Comparison of ENCODE assay signal across 16 mouse cellular contexts in genomic region chr1:56982631-56983030, GRCm38 (mm10).
"Had no signal": no experiment of that assay in that cellular context is flagged by ENCODE, and none has a peak within 500 bp of the region (broad histone marks: within the 10 kb centered on the region; RNA-seq: fewer than 3 reads in every experiment).

No protein-coding gene starts in this region.

- H3K27ac ChIP-seq: kidney, embryonic 15.5 days; layer of hippocampus, adult 2 months; liver, embryonic 13.5 days; neural tube, embryonic 13.5 days; stomach, postnatal 0 days had no signal

- H3K4me3 ChIP-seq: kidney, embryonic 15.5 days; layer of hippocampus, adult 2 months; liver, embryonic 13.5 days; neural tube, embryonic 13.5 days had no signal

- H3K36me3 ChIP-seq: kidney, embryonic 15.5 days; liver, embryonic 13.5 days; neural tube, embryonic 13.5 days had no signal

- DNase-seq: kidney, adult 11 months; kidney, postnatal 14 days; kidney, postnatal 4 days; layer of hippocampus, adult 9-11 months; liver, embryonic 13.5 days; lung, adult 2 months; lung, postnatal 14 days; lung, postnatal 4 days; midbrain, embryonic 14.5 days; thymus, adult 2 months; thymus, postnatal 14 days; thymus, postnatal 4 days had no signal

- H3K9me3 ChIP-seq: kidney, embryonic 15.5 days; liver, embryonic 13.5 days; neural tube, embryonic 13.5 days had no signal

- H3K4me2 ChIP-seq: kidney, embryonic 15.5 days; liver, embryonic 13.5 days; neural tube, embryonic 13.5 days had no signal

- H3K9ac ChIP-seq: kidney, embryonic 15.5 days; liver, embryonic 13.5 days; neural tube, embryonic 13.5 days had no signal
